Mouse (Mus musculus) neural tube, postnatal 0 days (tissue): ENCODE results near the gene Olfr1115. TPM values are rescaled to one million over a fixed set of nuclear protein-coding genes. Genes with fewer than 3 reads are reported as not detected.

Experiments
- microRNA-seq: library from miRNA; unstranded; fragments of <30 nt; microRNA quantifications from one replicate; pipeline ENCODE4, GENCODE M21; 2016
- polyA plus RNA-seq: library from polyadenylated mRNA; unstranded; fragments of >200 nt; fragmentation: Nextera tagmentation; extraction: Ambion mirVana; gene quantifications from 2 replicates; pipeline ENCODE4 v1.2.1, GENCODE M21; 2015

The Olfr1115 gene
- not detected in 2 replicates for polyA plus RNA-seq

GRCm38 (mm10) chr2:87247713-87248112, at the start of gene Olfr1115:
Gene Olfr1115 (plus strand): TSS chr2:87248013.

GRCm38 (mm10) chr2:87208670-87209069, 39.1 kb upstream of the Olfr1115 start, which contains the start of gene Olfr1113:
Gene Olfr1113 (plus strand): TSS chr2:87208970.

GRCm38 (mm10) chr2:87267234-87267633, 19.4 kb downstream of the Olfr1115 start, which contains the start of gene Olfr1116:
Gene Olfr1116 (plus strand): TSS chr2:87267534.

Small RNA genes lying within 50 kb of the gene (microRNA-seq; reads per million reads assigned to microRNA genes)
- not detected for gene Gm27438

Other genes starting within 250 kb of the Olfr1115 start
- gene Olfr1102, start 249.6 kb upstream of the Olfr1115 start, polyA plus RNA-seq, result not detected in 2 replicates
- not detected in 2 replicates for gene Olfr1104, start 220.9 kb upstream of the Olfr1115 start, polyA plus RNA-seq
- gene Olfr1105, start 211.5 kb upstream of the Olfr1115 start, polyA plus RNA-seq, result not detected in 2 replicates
- gene Olfr1106, start 195.7 kb upstream of the Olfr1115 start, polyA plus RNA-seq, result not detected in 2 replicates
- not detected in 2 replicates for gene Olfr1107, start 172.2 kb upstream of the Olfr1115 start, polyA plus RNA-seq
- not detected in 2 replicates for gene Olfr1109, start 152.0 kb upstream of the Olfr1115 start, polyA plus RNA-seq
- not detected in 2 replicates for gene Olfr259, start 133.4 kb upstream of the Olfr1115 start, polyA plus RNA-seq
- gene Olfr1110, start 107.7 kb upstream of the Olfr1115 start, polyA plus RNA-seq, result not detected in 2 replicates
- not detected in 2 replicates for gene Olfr1111, start 95.4 kb upstream of the Olfr1115 start, polyA plus RNA-seq
- not detected in 2 replicates for gene Olfr1112, start 60.2 kb upstream of the Olfr1115 start, polyA plus RNA-seq
- gene Olfr1113, start 39.0 kb upstream of the Olfr1115 start, polyA plus RNA-seq, result not detected in 2 replicates
- gene Olfr1116, start 19.5 kb downstream of the Olfr1115 start, polyA plus RNA-seq, result not detected in 2 replicates
- not detected in 2 replicates for gene Olfr1118, start 59.6 kb downstream of the Olfr1115 start, polyA plus RNA-seq
- gene Olfr1120, start 106.8 kb downstream of the Olfr1115 start, polyA plus RNA-seq, result not detected in 2 replicates
- gene Olfr1121, start 121.9 kb downstream of the Olfr1115 start, polyA plus RNA-seq, result not detected in 2 replicates
- not detected in 2 replicates for gene Olfr1122, start 137.8 kb downstream of the Olfr1115 start, polyA plus RNA-seq
- gene Olfr1123, start 168.6 kb downstream of the Olfr1115 start, polyA plus RNA-seq, result not detected in 2 replicates
- 0.06 and 0.11 TPM in 2 replicates for gene Olfr1124, start 182.3 kb downstream of the Olfr1115 start, polyA plus RNA-seq
- not detected in 2 replicates for gene Olfr1126, start 205.9 kb downstream of the Olfr1115 start, polyA plus RNA-seq
- not detected in 2 replicates for gene Pramel7, start 249.1 kb downstream of the Olfr1115 start, polyA plus RNA-seq